Mouse (Mus musculus): ENCODE data around the gene Atg4d. TPM values are rescaled to one million over a fixed set of nuclear protein-coding genes. Genes with fewer than 3 reads are reported as not detected.
A peak's percentile ranks its signal among the peaks of the same experiment; 100 is the strongest.

The Atg4d gene
- polyA plus RNA-seq, 1 experiment = 40.3 TPM

DNA sequence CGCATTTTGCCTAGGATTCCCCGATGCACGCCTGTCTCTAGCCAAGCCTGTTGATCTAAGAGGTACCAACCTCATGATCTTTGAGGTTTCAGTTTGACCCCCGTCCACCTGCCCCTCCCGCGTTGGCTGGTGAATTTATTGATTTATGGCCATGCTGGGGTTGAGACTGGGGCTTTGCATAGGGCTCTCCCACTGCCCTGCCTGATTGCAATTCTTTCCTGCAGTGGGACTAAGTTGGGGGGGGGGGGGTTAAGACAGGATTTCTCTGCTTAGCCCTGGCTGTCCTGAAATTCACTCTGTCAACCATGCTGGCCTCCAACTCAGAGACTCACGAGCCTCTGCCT is 39.7 kb upstream of the Atg4d start:
- Histone ChIP-seq H3K4me1 (ENCODE audit: control insufficient read depth, insufficient read depth, low read length) (peaks cover 5% of the 10 kb centered on the region), H3K4me3 (ENCODE audit: insufficient read depth, low read length) (peak overlapping the region; percentile 19), H3K27ac (ENCODE audit: insufficient read depth, low read length) (no peak overlapping the region)
- TF ChIP-seq POLR2A (IDR thresholded peaks at IDR 0.05; ENCODE audit: extremely low read depth, insufficient read depth, low read length) (no peak), CTCF (IDR thresholded peaks at IDR 0.05; ENCODE audit: extremely low read depth, insufficient read depth, low read length) (no peak)

DNA sequence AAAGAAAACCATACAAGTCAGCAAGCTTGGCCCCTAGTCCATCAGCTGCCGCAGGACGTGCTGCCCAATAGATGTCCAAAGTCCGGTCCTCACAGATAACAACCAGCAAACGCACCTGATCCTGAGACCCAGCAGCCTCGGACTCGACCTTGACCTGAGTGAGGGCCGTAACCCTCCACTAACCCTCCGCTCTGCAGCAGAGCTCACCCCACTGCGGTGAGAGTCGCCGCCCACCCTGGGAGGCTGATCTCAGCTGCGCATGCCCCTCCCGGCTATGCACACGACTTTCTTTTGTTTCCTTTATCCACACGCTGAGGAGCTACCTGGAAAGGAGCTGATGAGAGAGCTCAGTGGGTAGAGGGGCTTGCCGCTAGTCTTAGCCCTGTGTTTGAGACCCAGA is 37.8 kb upstream of the Atg4d start:
- peaks cover 2% of the 10 kb centered on the region; the same call in 1 of the 2 replicates for H3K4me1 ChIP-seq (ENCODE audit: control insufficient read depth, insufficient read depth, low read length)
- 0 out of 2 replicates have a peak, but pooled peaks have one; percentile 20 for TF ChIP-seq POLR2A (IDR thresholded peaks at IDR 0.05; ENCODE audit: extremely low read depth, insufficient read depth, low read length)
- TF ChIP-seq CTCF (IDR thresholded peaks at IDR 0.05; ENCODE audit: extremely low read depth, insufficient read depth, low read length) = no peak
- H3K27ac ChIP-seq (ENCODE audit: insufficient read depth, low read length) = no peak overlapping the region
- H3K4me3 ChIP-seq (ENCODE audit: insufficient read depth, low read length) = peak overlapping the region; percentile 22; the same call in 1 of the 2 replicates

DNA sequence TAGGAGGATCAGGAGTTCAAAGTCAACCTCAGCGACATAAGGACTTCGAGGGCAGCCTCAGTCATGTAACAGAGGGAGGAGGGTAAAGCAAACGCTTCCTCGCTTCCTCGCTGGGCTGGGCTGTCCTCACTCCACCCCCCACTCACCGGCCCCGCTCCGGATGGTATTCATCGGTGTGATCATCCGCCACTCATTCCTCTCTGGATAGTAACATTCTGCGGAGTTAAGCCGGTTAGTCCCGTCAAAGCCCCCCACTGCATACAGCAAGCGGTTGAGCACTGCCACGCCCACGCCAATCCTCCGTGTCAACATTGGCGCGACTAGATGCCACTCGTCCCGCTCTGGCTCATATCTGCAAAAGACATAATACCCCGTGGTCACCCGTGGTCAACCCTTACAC is 33.5 kb upstream of the Atg4d start:
- Histone ChIP-seq H3K4me3 (ENCODE audit: insufficient read depth, low read length) (no peak overlapping the region), H3K27ac (ENCODE audit: insufficient read depth, low read length) (no peak overlapping the region), H3K4me1 (ENCODE audit: control insufficient read depth, insufficient read depth, low read length) (peaks cover 2% of the 10 kb centered on the region; the same call in 1 of the 2 replicates)
- TF ChIP-seq CTCF (IDR thresholded peaks at IDR 0.05; ENCODE audit: extremely low read depth, insufficient read depth, low read length) (no peak), POLR2A (IDR thresholded peaks at IDR 0.05; ENCODE audit: extremely low read depth, insufficient read depth, low read length) (no peak)

DNA sequence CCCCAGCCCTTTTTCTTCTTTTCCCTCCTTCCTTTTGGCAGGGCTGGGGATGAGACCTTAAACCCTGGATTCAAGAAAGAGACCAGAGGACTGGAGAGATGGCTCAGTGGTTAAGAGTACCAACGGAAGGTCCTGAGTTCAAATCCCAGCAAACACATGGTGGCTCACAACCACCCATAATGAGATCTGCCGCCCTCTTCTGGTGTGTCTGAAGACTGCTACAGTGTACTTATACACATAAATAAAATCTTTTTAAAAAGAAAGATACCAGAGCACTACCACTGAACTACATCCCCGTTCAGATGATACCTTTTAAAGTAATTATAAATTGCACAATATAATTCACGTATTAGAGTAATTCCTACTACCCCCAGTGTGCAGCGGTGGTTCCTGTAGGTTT is 32.2 kb upstream of the Atg4d start:
- H3K4me1 ChIP-seq (ENCODE audit: control insufficient read depth, insufficient read depth, low read length) = peaks cover 3% of the 10 kb centered on the region; the same call in 1 of the 2 replicates
- H3K27ac ChIP-seq (ENCODE audit: insufficient read depth, low read length) = no peak overlapping the region
- TF ChIP-seq CTCF (IDR thresholded peaks at IDR 0.05; ENCODE audit: extremely low read depth, insufficient read depth, low read length) (no peak), POLR2A (IDR thresholded peaks at IDR 0.05; ENCODE audit: extremely low read depth, insufficient read depth, low read length) (no peak)

DNA sequence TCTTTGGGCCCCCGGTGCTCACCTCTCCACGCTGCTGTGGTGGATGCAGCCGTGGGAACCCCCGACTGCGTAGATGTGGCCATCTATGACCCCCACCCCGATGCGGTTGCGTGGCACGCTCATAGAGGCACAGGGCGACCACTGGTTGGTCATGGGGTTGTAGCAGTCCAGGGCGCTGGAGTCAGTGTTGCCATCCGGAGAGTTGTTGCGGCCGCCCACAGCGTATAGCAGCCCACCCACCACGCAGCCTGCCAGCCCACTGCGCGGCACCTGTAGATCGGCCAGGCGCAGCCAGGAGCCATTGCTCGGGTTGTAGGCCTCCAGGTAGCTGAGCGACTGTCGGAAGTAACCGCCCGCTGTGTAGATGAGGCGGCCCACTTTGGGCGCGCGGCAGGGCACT is 31.7 kb upstream of the Atg4d start:
- Histone ChIP-seq H3K4me1 (ENCODE audit: control insufficient read depth, insufficient read depth, low read length) (peaks cover 4% of the 10 kb centered on the region), H3K4me3 (ENCODE audit: insufficient read depth, low read length) (no peak overlapping the region), H3K27ac (ENCODE audit: insufficient read depth, low read length) (no peak overlapping the region)
- no peak for TF ChIP-seq POLR2A (IDR thresholded peaks at IDR 0.05; ENCODE audit: extremely low read depth, insufficient read depth, low read length)
- TF ChIP-seq CTCF (IDR thresholded peaks at IDR 0.05; ENCODE audit: extremely low read depth, insufficient read depth, low read length) = no peak

More for the DNA sequence above, 32.2 kb upstream of the Atg4d start:
- H3K4me3 ChIP-seq (ENCODE audit: insufficient read depth, low read length) = no peak overlapping the region

DNA sequence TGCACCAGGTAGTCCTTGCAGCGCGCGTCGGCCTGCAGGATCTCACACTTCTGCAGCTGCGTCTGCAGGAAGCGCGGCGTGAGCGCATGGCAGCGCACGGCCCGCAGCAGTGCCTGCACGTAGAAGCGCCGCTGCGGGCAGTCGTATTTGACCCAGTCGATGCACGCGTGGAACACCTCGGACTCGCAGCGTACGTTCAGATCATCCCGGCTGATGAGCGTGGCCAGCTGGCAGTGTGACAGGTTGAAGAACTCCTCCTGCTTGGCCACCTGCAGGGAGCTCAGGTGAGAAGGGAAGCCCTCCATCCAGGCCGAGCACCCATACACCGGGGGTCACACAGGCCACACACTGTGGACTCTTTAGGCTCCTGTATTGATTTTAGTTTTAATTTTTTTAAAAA is 31.3 kb upstream of the Atg4d start:
- no peak overlapping the region for H3K27ac ChIP-seq (ENCODE audit: insufficient read depth, low read length)
- peaks cover 4% of the 10 kb centered on the region for H3K4me1 ChIP-seq (ENCODE audit: control insufficient read depth, insufficient read depth, low read length)
- no peak for TF ChIP-seq CTCF (IDR thresholded peaks at IDR 0.05; ENCODE audit: extremely low read depth, insufficient read depth, low read length)
- TF ChIP-seq POLR2A (IDR thresholded peaks at IDR 0.05; ENCODE audit: extremely low read depth, insufficient read depth, low read length) = no peak
- no peak overlapping the region for H3K4me3 ChIP-seq (ENCODE audit: insufficient read depth, low read length)

DNA sequence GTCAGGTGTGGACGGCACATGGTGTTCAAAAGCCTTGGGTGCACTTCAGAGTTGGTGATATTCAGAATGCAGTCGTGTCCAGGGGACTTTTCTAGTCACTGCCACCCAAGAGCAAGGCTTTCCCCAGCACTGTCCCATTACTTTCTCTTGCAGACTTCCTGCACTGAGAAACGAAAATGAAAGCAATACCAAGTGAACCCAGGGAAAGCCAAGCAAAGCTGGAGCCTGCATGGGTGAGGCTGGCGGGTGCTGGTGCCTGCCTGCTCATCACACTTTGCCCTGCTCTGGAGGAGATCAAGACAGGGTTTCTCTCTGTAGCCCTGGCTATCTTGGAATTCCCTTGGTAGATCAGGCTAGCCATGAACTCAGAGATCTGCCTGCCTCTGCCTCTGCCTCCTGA is 29.8 kb upstream of the Atg4d start:
- no peak overlapping the region for H3K4me3 ChIP-seq (ENCODE audit: insufficient read depth, low read length)
- TF ChIP-seq POLR2A (IDR thresholded peaks at IDR 0.05; ENCODE audit: extremely low read depth, insufficient read depth, low read length) (no peak), CTCF (IDR thresholded peaks at IDR 0.05; ENCODE audit: extremely low read depth, insufficient read depth, low read length) (no peak)
- H3K4me1 ChIP-seq (ENCODE audit: control insufficient read depth, insufficient read depth, low read length) = peaks cover 4% of the 10 kb centered on the region

DNA sequence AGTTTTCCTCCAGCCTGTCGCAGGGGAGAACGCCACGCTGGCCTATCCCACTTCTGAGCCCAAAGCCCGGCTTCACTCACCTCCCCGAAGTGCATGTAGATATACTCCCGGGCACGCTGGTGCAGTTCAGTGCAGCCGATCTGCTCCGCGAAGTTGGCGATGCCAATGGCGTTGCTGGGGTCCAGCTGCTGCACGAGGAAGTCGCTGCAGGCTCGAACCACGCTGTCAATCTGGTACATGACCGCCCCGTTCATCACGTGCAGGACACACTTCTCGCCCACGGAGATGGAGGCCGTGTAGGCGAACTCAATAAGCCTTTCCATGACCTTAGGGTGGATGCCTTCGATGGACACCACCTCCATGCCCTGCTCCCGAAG is 28.1 kb upstream of the Atg4d start:
- Histone ChIP-seq H3K4me1 (ENCODE audit: control insufficient read depth, insufficient read depth, low read length) (peaks cover 4% of the 10 kb centered on the region), H3K4me3 (ENCODE audit: insufficient read depth, low read length) (peak overlapping the region; percentile 92; the same call in 1 of the 2 replicates), H3K27ac (ENCODE audit: insufficient read depth, low read length) (no peak overlapping the region)
- TF ChIP-seq POLR2A (IDR thresholded peaks at IDR 0.05; ENCODE audit: extremely low read depth, insufficient read depth, low read length) (no peak), CTCF (IDR thresholded peaks at IDR 0.05; ENCODE audit: extremely low read depth, insufficient read depth, low read length) (no peak)

More for the DNA sequence above, 29.8 kb upstream of the Atg4d start:
- H3K27ac ChIP-seq (ENCODE audit: insufficient read depth, low read length) = no peak overlapping the region

DNA sequence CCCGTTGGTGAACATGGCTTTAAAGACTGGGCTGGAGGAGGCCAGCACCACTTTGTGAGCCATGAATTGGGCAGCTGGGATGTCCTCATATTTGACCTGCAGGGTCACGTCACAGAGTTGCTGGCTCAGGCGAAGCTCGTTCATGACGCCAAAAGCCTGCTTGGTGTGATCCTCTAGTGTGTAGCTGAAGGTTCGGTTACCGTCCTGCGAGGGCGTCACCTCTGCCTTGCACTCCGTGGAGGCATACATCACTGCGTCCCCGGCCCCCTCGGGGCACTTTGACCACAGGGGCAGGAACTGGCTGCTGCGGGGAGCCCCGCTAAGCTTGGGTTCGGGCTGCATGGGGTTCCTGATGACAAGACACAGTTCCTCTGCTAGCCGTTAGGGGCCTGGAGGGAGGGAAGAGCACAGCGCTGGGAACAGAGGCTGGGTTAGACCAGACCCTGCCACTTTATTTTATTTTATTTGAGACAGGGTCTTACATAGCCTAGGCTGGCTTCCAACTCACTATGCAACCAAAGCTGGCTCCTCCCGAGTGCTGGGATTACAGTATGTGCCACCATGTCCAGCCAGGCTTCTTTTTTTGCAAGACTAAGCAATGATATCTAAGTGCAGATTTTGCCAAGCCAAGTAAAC is 27.6 kb upstream of the Atg4d start:
- TF ChIP-seq CTCF (IDR thresholded peaks at IDR 0.05; ENCODE audit: extremely low read depth, insufficient read depth, low read length) = peak; percentile 15; the same call in 1 of the 2 replicates
- TF ChIP-seq POLR2A (IDR thresholded peaks at IDR 0.05; ENCODE audit: extremely low read depth, insufficient read depth, low read length) = no peak
- Histone ChIP-seq H3K4me3 (ENCODE audit: insufficient read depth, low read length) (peak overlapping the region; percentile 92), H3K27ac (ENCODE audit: insufficient read depth, low read length) (peak overlapping the region; percentile 98; the same call in 1 of the 2 replicates), H3K4me1 (ENCODE audit: control insufficient read depth, insufficient read depth, low read length) (peaks cover 4% of the 10 kb centered on the region)

DNA sequence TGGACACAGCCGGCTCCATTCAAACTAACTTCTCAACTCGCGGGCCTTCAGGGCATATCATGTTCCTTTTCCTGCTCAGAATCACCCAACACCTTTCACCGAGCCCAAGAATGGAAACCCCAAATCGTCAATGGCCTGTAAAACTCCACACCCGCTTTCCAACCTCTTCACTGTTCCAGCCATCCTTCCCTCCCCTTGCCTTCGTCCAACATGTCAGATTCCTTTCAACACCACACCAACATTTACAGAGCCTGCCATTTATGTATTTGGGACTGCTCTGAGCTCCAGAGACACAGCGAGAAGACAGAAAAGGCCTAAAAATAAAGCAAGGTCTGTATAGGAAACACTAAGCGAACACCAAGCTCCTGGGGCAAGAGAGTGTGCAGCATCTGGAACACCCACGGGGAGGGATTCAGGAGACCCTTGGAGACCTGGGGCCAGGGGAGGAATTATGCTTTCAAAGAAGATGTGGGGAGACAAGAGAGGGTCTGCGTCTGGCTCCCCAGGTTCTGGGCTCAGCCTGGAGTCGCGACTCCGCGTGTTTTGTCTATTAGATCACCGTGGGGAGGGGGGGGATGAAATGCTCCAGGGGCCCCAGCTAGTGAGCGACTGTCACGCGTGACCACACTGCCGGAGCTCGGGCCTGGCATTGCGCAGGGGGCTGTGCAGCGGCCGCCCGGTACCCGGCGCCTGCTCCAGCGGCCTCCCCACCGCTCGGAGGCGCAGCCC is 26.9 kb upstream of the Atg4d start:
- TF ChIP-seq CTCF (IDR thresholded peaks at IDR 0.05; ENCODE audit: extremely low read depth, insufficient read depth, low read length) (no peak), POLR2A (IDR thresholded peaks at IDR 0.05; ENCODE audit: extremely low read depth, insufficient read depth, low read length) (no peak)
- peak overlapping the region; percentile 98 for H3K27ac ChIP-seq (ENCODE audit: insufficient read depth, low read length)

More for the DNA sequence above, 26.9 kb upstream of the Atg4d start:
- Histone ChIP-seq H3K4me3 (ENCODE audit: insufficient read depth, low read length) (peak overlapping the region; percentile 92), H3K4me1 (ENCODE audit: control insufficient read depth, insufficient read depth, low read length) (peaks cover 4% of the 10 kb centered on the region)
